Mouse (Mus musculus) cerebellum, adult 18-20 months (tissue): ENCODE measurements around the gene Gm8126.
"Not testable (repeated sequence)": the region's sequence is repeated elsewhere in the genome, so short reads cannot be mapped to it uniquely, and the experiment has no call there.

Experiments
- DNase-seq, 2 experiments: peaks; one replicate each; pipeline ENCODE4 v3.0.0; 2021

Gene Gm8126

DNA sequence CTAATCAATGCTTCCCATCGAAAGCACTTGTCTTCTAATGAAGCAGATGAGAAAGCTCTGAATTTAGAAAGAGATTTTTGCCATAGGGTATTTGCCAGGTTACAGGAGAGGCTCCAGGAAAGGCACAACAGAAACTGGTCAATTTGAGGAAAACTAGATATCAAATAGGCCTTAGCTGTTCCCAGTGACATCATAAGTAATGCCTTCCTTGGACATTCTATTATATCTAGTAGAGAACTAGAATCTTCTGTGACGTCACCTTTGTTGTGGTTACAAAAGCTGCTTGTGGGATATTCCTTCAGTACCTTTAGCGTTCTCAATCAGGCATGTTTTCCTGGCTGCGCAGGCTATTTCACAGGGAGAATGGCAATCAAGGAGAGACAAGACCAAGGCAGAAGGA, at the start of gene Gm8126:
Gene Gm8126, plus strand, starts transcription at position 301 of the 400 bp plus-strand sequence.
- not testable (repeated sequence) for DNase-seq

DNA sequence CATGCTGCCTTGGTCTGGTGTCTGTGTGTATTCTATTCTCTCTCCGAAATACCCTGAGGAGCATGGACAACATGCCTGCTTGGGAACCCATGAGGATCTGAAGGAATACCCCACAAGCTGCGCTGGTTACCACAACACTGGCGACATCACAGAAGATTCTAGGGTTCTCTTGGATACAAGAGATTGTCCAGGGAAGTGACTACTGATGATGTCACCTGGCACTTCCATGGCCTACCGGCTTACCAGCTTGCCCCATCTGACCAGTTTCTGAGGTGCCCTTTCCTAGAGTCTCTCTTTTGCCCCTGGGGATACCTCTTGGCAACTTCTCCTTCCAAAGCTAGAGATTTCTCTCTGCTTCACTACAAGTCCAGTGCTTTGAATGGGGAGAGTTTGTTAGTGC, 23.2 kb upstream of the Gm8126 start, which contains the start of gene Gm8122:
Gene Gm8122, minus strand, starts transcription at position 101 of the 400 bp plus-strand sequence.
- not testable (repeated sequence) for DNase-seq

DNA sequence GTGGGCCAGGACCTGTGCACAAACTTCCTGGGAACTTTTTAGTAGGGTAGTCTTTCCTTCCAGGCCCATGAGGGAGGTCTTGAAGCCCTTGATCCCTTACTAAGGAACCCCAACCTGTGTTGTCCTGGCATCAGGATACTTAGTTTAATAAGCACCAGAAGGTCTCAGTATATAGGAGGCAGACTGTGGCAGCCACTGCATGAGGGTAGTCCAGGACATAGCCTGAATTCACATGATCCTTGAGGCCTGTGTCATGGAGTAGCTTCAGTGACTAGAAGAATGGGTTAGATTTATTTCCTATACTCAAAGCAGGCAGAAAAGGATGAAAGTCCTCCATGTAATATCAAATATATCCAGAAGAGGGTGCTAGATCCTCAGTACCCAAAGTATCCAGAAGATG, 20.7 kb upstream of the Gm8126 start:
- DNase-seq = not testable (repeated sequence)

DNA sequence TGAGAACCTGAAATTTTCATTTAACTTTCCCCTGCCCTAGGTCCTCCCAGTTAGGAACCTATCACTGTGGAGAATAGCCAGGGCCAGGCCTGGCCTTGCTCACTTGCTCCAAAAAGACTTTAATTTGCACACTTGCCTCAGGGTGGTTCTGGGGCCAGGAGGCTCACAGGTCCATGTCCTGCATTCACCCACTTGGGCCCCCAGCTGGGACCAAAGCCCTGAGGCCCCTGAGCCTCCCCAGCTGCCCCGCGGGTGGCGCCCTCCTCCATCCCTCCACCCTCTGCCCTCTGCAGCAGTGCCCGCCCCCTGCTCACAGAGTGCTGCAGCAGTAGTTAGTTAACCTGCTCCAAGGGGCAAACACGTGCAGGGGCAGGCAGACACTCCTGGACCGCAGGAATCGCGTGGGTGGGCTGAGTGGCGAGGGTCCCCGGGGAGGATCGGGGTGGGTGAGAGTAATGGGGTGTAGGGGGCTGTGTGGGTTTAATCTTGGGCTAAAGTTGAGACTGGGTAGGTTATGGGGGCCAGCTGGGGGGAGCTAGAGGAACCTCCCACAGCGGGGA, 8.8 kb upstream of the Gm8126 start:
- peak in 1 of 2 experiments; percentile 14 for DNase-seq

DNA sequence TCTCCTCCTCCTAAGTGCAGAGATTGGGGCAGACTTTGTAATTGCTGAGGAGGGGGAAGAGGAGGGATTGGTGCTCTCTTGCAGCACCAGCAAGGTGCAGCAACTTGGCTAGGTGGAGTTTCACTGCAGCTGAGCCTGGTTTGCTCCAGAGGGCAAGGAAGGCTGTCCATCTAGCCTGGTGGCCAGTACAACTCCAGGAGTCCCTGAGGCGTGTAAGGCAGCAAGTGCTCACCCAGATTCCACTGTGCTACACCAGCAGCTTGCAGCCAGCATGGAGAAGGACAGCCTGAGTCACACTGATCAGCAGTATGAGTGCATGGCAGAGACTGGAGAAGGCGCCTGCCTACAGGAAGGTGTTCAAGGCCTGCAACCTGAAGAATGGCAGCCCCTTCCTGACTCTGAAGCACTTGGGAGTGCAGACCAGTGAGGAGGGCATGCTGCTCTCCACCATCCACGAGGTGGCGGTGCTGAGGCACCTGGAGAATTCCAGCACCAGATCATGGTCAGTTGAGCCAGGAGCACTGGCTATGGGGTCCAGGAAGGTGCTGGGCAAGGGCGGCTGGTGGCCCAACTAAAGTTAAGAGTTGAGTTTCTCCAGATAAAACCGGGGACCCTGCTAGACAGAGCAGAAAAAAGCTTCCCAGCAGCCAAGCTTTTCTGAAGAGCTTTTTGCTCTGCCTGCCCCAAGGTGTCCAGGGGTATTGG, 7.7 kb upstream of the Gm8126 start:
- DNase-seq = not testable (repeated sequence)

DNA sequence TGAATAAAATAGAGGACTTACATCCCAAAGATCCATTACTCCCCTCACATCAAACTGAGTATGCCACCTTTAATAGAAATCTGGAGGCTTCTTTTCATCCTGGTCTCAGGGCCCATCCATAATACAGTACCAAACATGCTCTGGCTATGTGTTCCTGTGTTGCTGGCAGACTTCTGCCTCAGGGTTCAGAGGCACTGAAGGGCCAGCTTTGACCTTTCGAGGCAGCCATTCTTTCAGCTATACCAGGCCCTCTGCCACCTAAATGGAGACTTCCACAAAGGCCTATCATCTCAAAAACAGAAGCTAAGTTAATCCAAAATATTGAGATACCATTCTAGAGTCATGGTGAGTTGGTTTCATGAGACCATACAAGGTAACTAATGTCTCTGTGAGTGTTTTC, 1.9 kb upstream of the Gm8126 start:
- DNase-seq = not testable (repeated sequence)

DNA sequence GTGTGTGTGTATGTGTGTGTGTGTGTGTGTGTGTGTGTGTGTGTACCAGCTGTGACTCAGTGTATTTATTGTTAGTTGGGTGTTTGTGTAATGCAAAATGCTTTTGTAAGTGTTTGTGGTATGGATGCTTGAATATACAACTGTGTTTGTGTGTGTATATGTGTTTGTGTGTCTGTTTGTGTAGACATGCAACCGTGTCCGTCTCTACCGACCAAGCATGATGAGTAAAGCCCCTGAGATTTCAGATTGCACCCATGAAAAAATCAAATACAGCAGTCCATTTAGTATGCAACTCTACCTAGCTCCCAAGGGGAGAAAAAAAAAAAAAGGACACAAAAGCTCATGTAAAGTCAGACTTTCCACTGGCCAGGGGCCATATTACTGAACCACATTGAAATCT, 5.0 kb downstream of the Gm8126 start:
- not testable (repeated sequence) for DNase-seq

DNA sequence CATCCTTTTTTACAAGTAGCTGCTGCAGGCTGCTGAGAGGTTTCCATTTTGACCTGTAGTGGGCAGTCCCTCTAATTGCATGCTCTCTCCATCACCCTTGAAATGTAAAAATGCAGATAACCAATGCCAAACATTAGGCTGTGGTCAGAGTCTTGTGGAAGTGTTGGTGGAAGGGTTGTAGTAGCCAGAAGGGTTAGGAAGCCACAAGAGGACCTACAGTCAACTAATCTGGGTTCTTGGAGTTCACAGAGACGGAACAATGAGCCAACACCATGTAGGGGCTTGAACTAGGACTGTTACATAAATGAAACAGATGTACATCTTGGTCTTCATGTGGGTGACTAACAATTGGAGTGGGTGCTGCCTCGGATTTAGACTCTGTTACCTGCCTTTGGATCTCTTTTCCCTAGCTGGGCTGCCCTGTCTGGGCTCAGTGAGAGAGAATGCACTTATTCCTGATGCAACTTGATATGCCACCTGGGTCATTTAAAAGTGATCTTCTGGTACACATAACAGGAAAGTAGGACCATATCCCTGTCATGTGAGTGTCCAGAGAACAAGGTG, 10.2 kb downstream of the Gm8126 start:
- not testable (repeated sequence) for DNase-seq

DNA sequence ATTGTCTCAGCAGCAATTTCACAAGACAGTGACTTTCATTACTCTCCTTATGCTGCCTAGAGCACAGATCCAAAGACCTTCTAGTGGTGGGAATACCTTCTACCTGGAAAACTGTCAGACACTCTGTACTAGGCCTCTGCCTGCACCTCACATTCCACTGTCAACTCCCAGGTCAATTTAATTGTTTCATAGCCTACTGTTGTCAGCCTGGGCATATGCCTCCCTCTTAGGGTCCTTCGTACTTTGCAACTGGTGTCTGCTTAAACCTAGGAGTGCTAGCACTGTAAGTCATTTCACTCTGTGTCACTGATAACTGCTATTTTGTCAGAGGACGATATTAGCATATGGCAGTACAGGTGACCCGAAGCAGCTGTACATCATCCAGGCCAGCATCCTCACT, 10.8 kb downstream of the Gm8126 start:
- DNase-seq = not testable (repeated sequence)

DNA sequence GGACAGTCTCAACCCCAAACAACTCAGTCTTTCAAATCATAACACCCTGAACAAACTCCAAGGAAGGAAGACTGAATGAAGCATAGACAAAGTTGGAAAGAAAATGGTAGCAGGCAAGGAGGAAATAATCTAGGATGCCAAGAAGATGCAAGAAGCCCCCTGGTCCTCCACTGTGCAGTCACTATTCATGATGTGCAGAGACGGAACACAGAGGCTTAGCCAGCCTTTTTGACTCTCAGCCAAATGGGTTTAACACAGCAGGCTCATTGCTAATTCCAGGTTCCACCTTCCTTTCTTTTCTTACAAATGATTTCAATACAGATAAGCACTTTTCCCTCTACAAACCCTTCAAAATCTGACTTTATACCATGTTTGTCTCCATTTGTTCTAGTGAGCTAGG, 14.7 kb downstream of the Gm8126 start:
- DNase-seq = not testable (repeated sequence)

DNA sequence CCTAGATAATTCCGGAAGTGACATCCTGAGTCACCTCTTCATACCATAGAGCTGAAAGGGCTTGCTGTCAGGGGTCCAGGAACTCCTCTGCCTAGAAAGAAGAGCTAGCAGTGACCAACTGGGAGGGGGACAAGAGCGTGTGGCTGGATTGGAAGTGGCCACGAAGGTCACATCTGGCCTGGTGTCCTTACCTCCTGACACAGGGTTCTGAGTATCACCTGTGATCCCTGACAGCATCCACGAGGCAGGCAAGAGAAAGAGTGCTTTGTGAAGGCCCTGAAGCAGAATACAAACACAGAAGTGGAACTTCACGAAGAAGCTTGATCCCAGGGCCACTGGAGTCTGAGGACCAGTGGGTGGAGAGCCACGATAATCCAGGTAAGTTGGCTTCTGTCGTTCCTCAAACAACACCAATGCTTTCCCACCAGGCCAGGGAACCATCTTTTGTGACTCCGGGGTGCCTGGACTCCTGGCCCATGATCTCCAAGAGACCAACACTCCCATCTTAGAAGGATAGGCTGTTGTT, 16.6 kb downstream of the Gm8126 start, which contains the start of gene Gm9732:
Gene Gm9732, plus strand, starts transcription at position 51 of the 526 bp plus-strand sequence.
- not testable (repeated sequence) for DNase-seq

DNA sequence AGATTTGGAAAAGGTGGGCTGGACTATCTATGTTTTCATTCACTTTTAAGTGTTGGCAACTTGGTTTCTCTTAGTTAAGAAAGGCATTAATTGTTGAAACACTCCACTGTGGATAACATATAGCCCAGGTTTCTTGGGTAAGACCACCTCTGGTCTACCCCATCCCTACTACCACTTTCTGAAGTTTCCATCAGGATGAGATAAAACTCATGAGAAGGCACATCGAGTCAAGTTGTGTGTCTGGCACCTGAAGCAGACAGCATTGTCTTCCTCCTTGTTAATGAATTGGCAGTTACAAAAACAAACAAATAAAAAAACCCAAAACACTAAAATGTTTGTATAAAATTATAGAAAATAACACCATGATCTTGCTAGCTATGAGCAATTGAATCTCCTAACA, 17.3 kb downstream of the Gm8126 start:
- DNase-seq = not testable (repeated sequence)

DNA sequence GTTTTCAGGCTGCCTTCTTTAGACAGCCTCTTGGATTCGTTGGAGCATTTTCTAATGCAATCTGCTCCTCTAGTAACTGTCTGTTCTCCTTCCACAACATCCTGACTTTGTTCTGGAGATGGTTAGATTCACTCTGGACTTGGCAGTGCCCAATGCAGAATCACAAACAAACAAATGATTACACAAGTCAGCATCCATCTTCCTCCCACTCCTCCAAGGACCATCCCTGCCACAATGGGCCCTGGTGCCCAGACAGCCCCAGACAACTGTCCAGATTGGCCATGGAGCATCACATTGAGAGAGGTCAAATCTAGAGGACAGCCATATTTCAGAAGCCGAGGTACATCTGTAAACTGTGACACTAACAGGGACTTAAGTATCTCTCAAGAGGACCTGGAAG, 19.0 kb downstream of the Gm8126 start:
- DNase-seq = not testable (repeated sequence)

DNA sequence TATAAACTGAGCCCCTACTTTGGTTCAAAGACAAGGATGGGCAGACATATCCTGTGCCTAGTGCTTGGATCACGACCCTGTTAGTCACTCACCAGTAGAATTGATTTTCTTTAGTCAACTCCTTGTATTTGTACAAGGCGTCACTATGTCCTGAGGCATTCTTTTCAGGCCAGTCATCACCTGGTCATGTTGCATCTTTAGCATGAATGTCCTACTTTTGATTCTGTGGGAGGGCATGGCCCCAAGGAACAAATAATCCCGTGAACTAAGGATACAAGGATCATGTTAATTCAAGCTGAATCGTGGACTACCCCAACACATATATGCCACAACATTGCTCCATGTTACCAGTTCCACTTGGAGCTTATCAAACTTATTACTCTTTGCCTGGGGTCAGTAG, 19.7 kb downstream of the Gm8126 start:
- not testable (repeated sequence) for DNase-seq

DNA sequence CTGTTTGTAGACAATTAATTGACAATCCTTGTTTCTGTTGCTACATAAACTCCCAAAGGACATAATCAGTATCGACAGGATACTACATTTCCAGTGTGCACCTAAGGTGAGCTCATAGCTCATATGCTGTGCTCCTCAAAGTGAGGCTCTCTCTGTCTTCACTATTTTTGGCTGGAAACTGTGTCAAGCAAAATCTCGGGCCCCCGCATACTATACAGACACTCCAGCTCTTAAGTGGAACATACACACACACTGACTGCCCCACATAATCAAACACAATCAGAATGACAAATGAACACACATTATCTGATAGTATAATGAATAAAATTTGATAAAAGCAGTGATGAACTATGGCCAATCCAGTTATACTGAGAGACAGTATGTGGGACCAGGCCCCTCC, 20.2 kb downstream of the Gm8126 start:
- not testable (repeated sequence) for DNase-seq

DNA sequence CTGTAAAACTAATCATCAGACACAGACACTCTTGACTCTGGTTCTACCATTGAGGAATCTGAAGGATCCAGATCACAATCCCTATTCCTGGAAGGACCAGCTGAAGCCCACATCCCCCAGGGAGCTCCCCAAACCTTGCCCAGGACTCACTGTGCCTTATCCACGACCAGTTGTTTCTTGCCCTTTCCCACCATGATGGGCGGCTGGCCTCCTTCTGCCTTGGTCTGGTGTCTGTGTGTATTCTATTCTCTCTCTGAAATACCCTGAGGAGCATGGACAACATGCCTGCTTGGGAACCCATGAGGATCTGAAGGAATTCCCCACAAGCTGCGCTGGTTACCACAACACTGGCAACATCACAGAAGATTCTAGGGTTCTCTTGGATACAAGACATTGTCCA, 35.1 kb downstream of the Gm8126 start, which contains the start of gene Gm8127:
Gene Gm8127, minus strand, starts transcription at position 330 of the 400 bp plus-strand sequence.
- not testable (repeated sequence) for DNase-seq
